Mouse (Mus musculus) MEL (cell line): ENCODE data around the gene Pde3a. TPM values are rescaled to one million over a fixed set of nuclear protein-coding genes. Genes with fewer than 3 reads are reported as not detected.

ENCODE experiments used
- DNase-seq: peaks from one replicate; pipeline ENCODE4 v3.0.0; 2011; ENCODE audit warnings: low read depth, low spot score
- H3K27ac ChIP-seq: 2 replicates; pipeline ENCODE4 v1.5.1; 2012; ENCODE audit warnings: low read depth, mild to moderate bottlenecking, control low read depth, low read length, moderate library complexity; ENCODE audit not compliant: control insufficient read depth
- H3K27me3 ChIP-seq, 2 experiments: fragments of 150-350 bp in 1 of 2; sonication (generic) in 1 of 2; 2 replicates each; pipeline ENCODE4 v1.6.1; 2012; ENCODE audit warnings: low read length in 2 of 2, mild to moderate bottlenecking in 2 of 2, improper control_type of control experiment in 1 of 2, moderate library complexity in 1 of 2; ENCODE audit not compliant: insufficient read depth in 2 of 2, control insufficient read depth in 1 of 2
- H3K36me3 ChIP-seq, 2 experiments: 2 replicates each; pipeline ENCODE4 v1.6.1; 2012 to 2014; ENCODE audit warnings: low read length in 2 of 2, improper control_type of control experiment in 1 of 2, inconsistent platforms in 1 of 2, mild to moderate bottlenecking in 1 of 2; ENCODE audit not compliant: insufficient read depth in 2 of 2, control insufficient read depth in 1 of 2
- H3K4me1 ChIP-seq, 2 experiments: fragments of 150-350 bp in 1 of 2; sonication (generic) in 1 of 2; 2 replicates each; pipeline ENCODE4 v1.6.1; 2012; ENCODE audit warnings: low read length in 2 of 2, improper control_type of control experiment in 1 of 2, mild to moderate bottlenecking in 1 of 2; ENCODE audit not compliant: insufficient read depth in 2 of 2, control insufficient read depth in 1 of 2
- H3K4me3 ChIP-seq, 2 experiments: fragments of 150-350 bp in 1 of 2; sonication (generic) in 1 of 2; 2 replicates each; pipeline ENCODE4 v1.5.1; 2012; ENCODE audit warnings: low read depth in 2 of 2, low read length in 2 of 2, mild to moderate bottlenecking in 2 of 2, moderate library complexity in 2 of 2, control low read depth in 1 of 2, improper control_type of control experiment in 1 of 2; ENCODE audit not compliant: control insufficient read depth in 1 of 2, insufficient read depth in 1 of 2
- H3K79me2 ChIP-seq: 2 replicates; pipeline ENCODE4 v1.6.1; 2012; ENCODE audit warnings: mild to moderate bottlenecking, low read length, moderate library complexity; ENCODE audit not compliant: control insufficient read depth, poor library complexity, insufficient read depth
- H3K9ac ChIP-seq: 2 replicates; pipeline ENCODE4 v1.6.1; 2012; ENCODE audit warnings: low read depth, mild to moderate bottlenecking, control low read depth, low read length, moderate library complexity; ENCODE audit not compliant: control insufficient read depth, poor library complexity, severe bottlenecking
- H3K9me3 ChIP-seq: fragments of 150-350 bp; sonication (generic); replicated peaks from 2 replicates; pipeline ENCODE4 v1.6.1; 2012; ENCODE audit warnings: mild to moderate bottlenecking, low read length, improper control_type of control experiment, moderate library complexity; ENCODE audit not compliant: insufficient read depth
- CHD2 ChIP-seq: IDR thresholded peaks from 2 replicates; pipeline ENCODE4 v1.6.1; 2011; ENCODE audit warnings: low read length, improper control_type of control experiment
- CTCF ChIP-seq, 3 experiments: IDR thresholded peaks in 2 of 3; conservative IDR thresholded peaks in 1 of 3; 2 replicates each; pipeline ENCODE4 v1.5.1; 2011 to 2012; ENCODE audit warnings: low read length in 3 of 3, low read depth in 2 of 3, mild to moderate bottlenecking in 2 of 3, improper control_type of control experiment in 1 of 3, inconsistent platforms in 1 of 3, mixed read lengths in 1 of 3, moderate library complexity in 1 of 3; ENCODE audit not compliant: control insufficient read depth in 1 of 3, insufficient read depth in 1 of 3, poor library complexity in 1 of 3, severe bottlenecking in 1 of 3
- ELF1 ChIP-seq: IDR thresholded peaks from 2 replicates; pipeline ENCODE4 v1.6.1; 2014; ENCODE audit warnings: low read depth, mild to moderate bottlenecking, inconsistent platforms, low read length, improper control_type of control experiment, moderate library complexity
- EP300 ChIP-seq, 2 experiments: IDR thresholded peaks; 2 replicates each; pipeline ENCODE4 v1.6.1; 2011; ENCODE audit warnings: improper control_type of control experiment in 2 of 2, low read length in 2 of 2, low read depth in 1 of 2, mild to moderate bottlenecking in 1 of 2
- GABPA ChIP-seq: IDR thresholded peaks from 2 replicates; pipeline ENCODE4 v1.6.1; 2012; ENCODE audit warnings: low read depth, mild to moderate bottlenecking, inconsistent platforms, low read length, improper control_type of control experiment, moderate library complexity
- GATA1 ChIP-seq: IDR thresholded peaks from 2 replicates; pipeline ENCODE4 v1.6.1; 2011; ENCODE audit warnings: low read depth, low read length, improper control_type of control experiment
- HCFC1 ChIP-seq: IDR thresholded peaks from 2 replicates; pipeline ENCODE4 v1.6.1; 2012; ENCODE audit warnings: low read depth, mild to moderate bottlenecking, inconsistent platforms, low read length, improper control_type of control experiment, moderate library complexity
- MAX ChIP-seq: IDR thresholded peaks from 2 replicates; pipeline ENCODE4 v1.6.1; 2011; ENCODE audit warnings: low read length, improper control_type of control experiment
- MEF2A ChIP-seq: IDR thresholded peaks from 2 replicates; pipeline ENCODE4 v1.6.1; 2014; ENCODE audit warnings: low read depth, mild to moderate bottlenecking, inconsistent platforms, low read length, improper control_type of control experiment; ENCODE audit not compliant: poor library complexity, insufficient replicate concordance, severe bottlenecking; ENCODE audit errors: extremely low read depth
- MXI1 ChIP-seq: IDR thresholded peaks from 2 replicates; pipeline ENCODE4 v1.6.1; 2011; ENCODE audit warnings: mild to moderate bottlenecking, low read depth, low read length, improper control_type of control experiment
- MYB ChIP-seq: IDR thresholded peaks from 2 replicates; pipeline ENCODE4 v1.6.1; 2011; ENCODE audit warnings: mild to moderate bottlenecking, low read depth, low read length, improper control_type of control experiment
- MYC ChIP-seq: IDR thresholded peaks from 2 replicates; pipeline ENCODE4 v1.6.1; 2011; ENCODE audit warnings: low read depth, mild to moderate bottlenecking, low read length, improper control_type of control experiment, moderate library complexity
- NRF1 ChIP-seq: IDR thresholded peaks from 2 replicates; pipeline ENCODE4 v1.6.1; 2014; ENCODE audit warnings: low read depth, mild to moderate bottlenecking, inconsistent platforms, low read length, improper control_type of control experiment, moderate library complexity; ENCODE audit not compliant: poor library complexity, insufficient read depth, severe bottlenecking
- POLR2AphosphoS5 ChIP-seq: IDR thresholded peaks from 2 replicates; pipeline ENCODE4 v1.6.1; 2012; ENCODE audit warnings: low read depth, borderline replicate concordance, mild to moderate bottlenecking, inconsistent platforms, low read length, moderate library complexity, mixed read lengths
- RCOR1 ChIP-seq: IDR thresholded peaks from 2 replicates; pipeline ENCODE4 v1.6.1; 2012; ENCODE audit warnings: low read depth, mild to moderate bottlenecking, inconsistent platforms, low read length, improper control_type of control experiment
- TAL1 ChIP-seq: IDR thresholded peaks from 2 replicates; pipeline ENCODE4 v1.6.1; 2012; ENCODE audit warnings: mild to moderate bottlenecking, inconsistent platforms, low read length, moderate library complexity, mixed read lengths
- TBP ChIP-seq: IDR thresholded peaks from 2 replicates; pipeline ENCODE4 v1.8.0; 2011; ENCODE audit warnings: low read depth, low read length, improper control_type of control experiment
- TCF12 ChIP-seq: IDR thresholded peaks from 2 replicates; pipeline ENCODE4 v1.6.1; 2014; ENCODE audit warnings: low read depth, mild to moderate bottlenecking, inconsistent platforms, low read length, improper control_type of control experiment, moderate library complexity
- UBTF ChIP-seq: IDR thresholded peaks from 2 replicates; pipeline ENCODE4 v1.6.1; 2012; ENCODE audit warnings: low read depth, mild to moderate bottlenecking, inconsistent platforms, low read length, improper control_type of control experiment, moderate library complexity, borderline replicate concordance; ENCODE audit not compliant: insufficient read depth
- USF1 ChIP-seq: IDR thresholded peaks from 2 replicates; pipeline ENCODE4 v1.6.1; 2014; ENCODE audit warnings: low read depth, mild to moderate bottlenecking, inconsistent platforms, low read length, improper control_type of control experiment, moderate library complexity
- USF2 ChIP-seq, 2 experiments: IDR thresholded peaks; 2 replicates each; pipeline ENCODE4 v1.6.1; 2011 to 2012; ENCODE audit warnings: improper control_type of control experiment in 2 of 2, low read length in 2 of 2, borderline replicate concordance in 1 of 2, inconsistent platforms in 1 of 2, low read depth in 1 of 2, mild to moderate bottlenecking in 1 of 2; ENCODE audit not compliant: insufficient read depth in 1 of 2
- ZC3H11A ChIP-seq: IDR thresholded peaks from 2 replicates; pipeline ENCODE4 v1.6.1; 2012; ENCODE audit warnings: low read depth, mild to moderate bottlenecking, inconsistent platforms, low read length, improper control_type of control experiment
- ZMIZ1 ChIP-seq: IDR thresholded peaks from 2 replicates; pipeline ENCODE4 v1.6.1; 2012; ENCODE audit warnings: low read depth, mild to moderate bottlenecking, inconsistent platforms, low read length, improper control_type of control experiment, moderate library complexity
- ZNF384 ChIP-seq: IDR thresholded peaks from 2 replicates; pipeline ENCODE4 v1.6.1; 2012; ENCODE audit warnings: low read depth, mild to moderate bottlenecking, inconsistent platforms, low read length, improper control_type of control experiment
- polyA plus RNA-seq, 2 experiments: library from polyadenylated mRNA; stranded (reverse) in 1 of 2; unstranded in 1 of 2; fragments of >175 nt in 1 of 2; fragments of >200 nt in 1 of 2; gene quantifications; 2 replicates each; pipeline versions ENCODE4 v1.2.1 to v1.2.4; 2012; ENCODE audit warnings: low replicate concordance in 2 of 2, low read depth in 1 of 2; ENCODE audit not compliant: insufficient read length in 2 of 2, insufficient read depth in 1 of 2, missing spikeins in 1 of 2
- total RNA-seq: library from RNA; depleted of rRNA; stranded (reverse); fragments of 300-350 nt; gene quantifications from 2 replicates; pipeline ENCODE4 v1.2.3, GENCODE M21; 2012

Pde3a gene
- total and polyA plus RNA-seq, 3 experiments, result not detected

DNA sequence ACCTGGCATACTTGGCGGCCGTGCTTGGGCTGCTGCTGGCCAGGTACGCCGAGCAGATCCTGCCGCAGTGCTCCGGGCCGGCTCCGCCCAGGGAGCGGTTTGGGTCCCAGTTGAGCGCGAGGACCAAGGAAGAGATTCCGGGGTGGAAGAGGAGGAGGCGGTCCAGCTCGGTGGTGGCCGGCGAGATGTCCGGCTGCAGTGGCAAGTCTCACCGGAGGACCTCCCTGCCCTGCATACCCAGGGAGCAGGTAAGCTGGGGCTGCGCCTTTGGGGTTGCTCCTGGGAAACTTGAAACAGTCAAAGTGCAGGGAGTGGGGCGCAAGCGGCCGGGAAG lies 1.2 kb downstream of the Pde3a start:
- no peaks in the 10 kb centered on the region for H3K9me3 ChIP-seq
- H3K4me3 ChIP-seq, result no peak overlapping the region
- H3K4me1 ChIP-seq, result no peaks in the 10 kb centered on the region
- DNase-seq, result no peak
- H3K79me2 ChIP-seq, result no peaks in the 10 kb centered on the region
- H3K36me3 ChIP-seq, result no peaks in the 10 kb centered on the region
- H3K27me3 ChIP-seq, result no peaks in the 10 kb centered on the region
- TF ChIP-seq EP300 (IDR thresholded peaks at IDR 0.05; ENCODE audit: low read depth in 1 of 2, low read length in 2 of 2) (no peak), TCF12 (no peak), GATA1 (no peak), ZNF384 (no peak), MYC (no peak), HCFC1 (no peak), MAX (no peak), GABPA (no peak), POLR2AphosphoS5 (no peak), TBP (no peak)
- TF ChIP-seq, all 39 proteins: peak for 0
- Histone ChIP-seq H3K27ac (no peak overlapping the region), H3K9ac (no peak overlapping the region)

DNA sequence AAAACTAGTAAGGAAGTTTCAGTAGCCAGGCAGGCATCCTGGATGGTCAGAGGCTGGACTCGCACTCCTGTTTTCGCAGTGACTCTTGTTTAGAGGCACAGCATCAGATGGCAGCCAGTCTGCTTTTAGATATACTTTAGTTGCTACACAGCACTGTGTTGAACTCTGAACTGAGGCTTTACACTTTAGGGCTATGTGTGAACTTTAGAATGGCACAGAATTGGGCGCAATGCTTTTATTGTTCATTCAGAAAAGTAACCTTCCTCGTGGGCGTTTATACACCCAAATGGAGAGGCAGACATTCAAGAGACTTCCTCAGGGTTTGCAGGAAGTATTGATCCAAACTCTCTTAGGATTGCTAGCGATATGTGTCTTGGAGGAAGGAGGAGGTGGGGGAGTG lies 1.9 kb downstream of the Pde3a start:
- Histone ChIP-seq H3K27ac (no peak overlapping the region), H3K79me2 (no peaks in the 10 kb centered on the region), H3K4me1 (no peaks in the 10 kb centered on the region), H3K9me3 (no peaks in the 10 kb centered on the region), H3K4me3 (no peak overlapping the region), H3K27me3 (no peaks in the 10 kb centered on the region), H3K36me3 (no peaks in the 10 kb centered on the region), H3K9ac (no peak overlapping the region)
- DNase-seq, result no peak
- no peak for TF ChIP-seq MEF2A
- TF ChIP-seq ZMIZ1, result no peak

DNA sequence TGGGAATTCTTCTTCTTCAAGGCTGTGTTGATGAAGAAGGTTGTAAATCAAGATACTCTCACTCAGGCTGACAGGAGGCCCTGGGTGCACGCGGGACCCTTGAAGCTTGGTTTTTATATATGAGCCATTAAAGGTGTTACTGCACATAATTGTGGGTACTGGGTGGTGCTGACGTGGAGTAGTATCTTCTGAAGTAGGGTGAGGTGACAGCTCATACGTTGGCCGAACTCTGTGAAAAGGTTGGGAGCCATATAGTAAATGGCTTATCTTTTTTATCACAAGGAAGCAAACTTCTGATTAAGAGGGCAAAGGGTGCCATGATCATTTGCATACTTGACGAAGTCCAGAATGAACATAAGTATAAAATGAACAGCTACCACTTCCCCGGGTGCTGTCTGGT lies 3.5 kb downstream of the Pde3a start:
- Histone ChIP-seq H3K9me3 (no peaks in the 10 kb centered on the region), H3K27ac (no peak overlapping the region), H3K4me3 (no peak overlapping the region), H3K36me3 (no peaks in the 10 kb centered on the region), H3K4me1 (no peaks in the 10 kb centered on the region), H3K27me3 (no peaks in the 10 kb centered on the region), H3K79me2 (no peaks in the 10 kb centered on the region), H3K9ac (no peak overlapping the region)
- TF ChIP-seq ZNF384 (no peak), MYC (no peak), NRF1 (no peak), MXI1 (no peak), ZC3H11A (no peak), ELF1 (no peak), CTCF (IDR thresholded peaks at IDR 0.05 in 2 of 3, conservative IDR thresholded peaks at IDR 0.05 in 1 of 3; ENCODE audit: control insufficient read depth in 1 of 3, insufficient read depth in 1 of 3, low read depth in 2 of 3, low read length in 3 of 3, poor library complexity in 1 of 3, severe bottlenecking in 1 of 3) (no peak), CHD2 (no peak), UBTF (no peak), USF2 (IDR thresholded peaks at IDR 0.05; ENCODE audit: borderline replicate concordance in 1 of 2, insufficient read depth in 1 of 2, low read depth in 1 of 2, low read length in 2 of 2) (no peak), MYB (no peak), USF1 (no peak), RCOR1 (no peak), TAL1 (no peak), GABPA (no peak)
- no peak for DNase-seq
